In genomic region chr2:152653874-152654715, GRCm38 (mm10) we compare ENCODE assay signal across 9 mouse cellular contexts. TPM values are rescaled to one million over a fixed set of nuclear protein-coding genes. Genes with fewer than 3 reads are reported as not detected.
DNase-seq lines count a peak whose midpoint lies in the region; ATAC-seq and TF ChIP-seq lines count a peak whose summit lies in the region.
"Had no signal": no experiment of that assay in that cellular context is flagged by ENCODE, and none has a peak within 500 bp of the region (broad histone marks: within the 10 kb centered on the region; RNA-seq: fewer than 3 reads in every experiment).

No protein-coding gene starts in this region.

- H3K27ac ChIP-seq in intestine, embryonic 15.5 days = no peak overlapping the region
- H3K27ac ChIP-seq in intestine, postnatal 0 days (ENCODE audit: low read depth, low read length) = no peak overlapping the region
- H3K27ac ChIP-seq in MEL (ENCODE audit: control insufficient read depth, low read depth, low read length) = no peak overlapping the region
- no peak overlapping the region for H3K27ac ChIP-seq in embryonic facial prominence, embryonic 14.5 days (replicated peaks; ENCODE audit: low read depth, low read length)

- TF ChIP-seq CTCF in intestine, postnatal 0 days (IDR thresholded peaks at IDR 0.05; ENCODE audit: low read depth) = no peak
- no peak for TF ChIP-seq CTCF in MEL (IDR thresholded peaks at IDR 0.05 in 2 of 3, conservative IDR thresholded peaks at IDR 0.05 in 1 of 3; ENCODE audit: control insufficient read depth in 1 of 3, insufficient read depth in 1 of 3, low read depth in 2 of 3, low read length in 3 of 3, poor library complexity in 1 of 3, severe bottlenecking in 1 of 3)

- 33% methylated on average over 14 of the region's 14 CpGs for WGBS in intestine, embryonic 15.5 days
- WGBS in intestine, postnatal 0 days = 35% methylated on average over 14 of the region's 14 CpGs
- 42% methylated on average over 14 of the region's 14 CpGs for WGBS in embryonic facial prominence, embryonic 14.5 days

- no peaks in the 10 kb centered on the region for H3K36me3 ChIP-seq in intestine, embryonic 15.5 days
- no peaks in the 10 kb centered on the region for H3K36me3 ChIP-seq in intestine, postnatal 0 days (ENCODE audit: control insufficient read depth, insufficient read depth)
- no peaks in the 10 kb centered on the region for H3K36me3 ChIP-seq in MEL (ENCODE audit: control insufficient read depth in 1 of 2, insufficient read depth in 2 of 2, low read length in 2 of 2)
- no peaks in the 10 kb centered on the region for H3K36me3 ChIP-seq in embryonic facial prominence, embryonic 14.5 days (ENCODE audit: control insufficient read depth, insufficient read depth, low read length)

- no peak overlapping the region for H3K4me2 ChIP-seq in intestine, embryonic 15.5 days (replicated peaks)
- no peak overlapping the region for H3K4me2 ChIP-seq in intestine, postnatal 0 days (replicated peaks; ENCODE audit: low read depth)
- no peak overlapping the region for H3K4me2 ChIP-seq in embryonic facial prominence, embryonic 14.5 days (ENCODE audit: low read depth, low read length)

- no peak for TF ChIP-seq EP300 in MEL (IDR thresholded peaks at IDR 0.05; ENCODE audit: low read depth in 1 of 2, low read length in 2 of 2)

- intact Hi-C loops in left cerebral cortex, postnatal 14 days (cut with DNase I) = no loop called here

- H3K9me3 ChIP-seq in intestine, embryonic 15.5 days = no peaks in the 10 kb centered on the region
- H3K9me3 ChIP-seq in intestine, postnatal 0 days (ENCODE audit: control insufficient read depth) = no peaks in the 10 kb centered on the region
- H3K9me3 ChIP-seq in MEL (replicated peaks; ENCODE audit: insufficient read depth, low read length) = no peaks in the 10 kb centered on the region
- H3K9me3 ChIP-seq in embryonic facial prominence, embryonic 14.5 days (ENCODE audit: control insufficient read depth, low read length) = no peaks in the 10 kb centered on the region

- 0 out of 2 replicates have a peak, but pooled peaks have one; percentile 42 for ATAC-seq in intestine, embryonic 15.5 days
- no peak for ATAC-seq in intestine, postnatal 0 days
- ATAC-seq in embryonic facial prominence, embryonic 14.5 days (ENCODE audit: low read depth) = peak; percentile 33; the same call in 1 of the 2 replicates
- no peak for ATAC-seq in megakaryocyte-erythroid progenitor cell, adult 5-6 weeks (replicated peaks; ENCODE audit: low FRiP score, low TSS enrichment, poor library complexity, severe bottlenecking)

- DNase-seq in MEL (ENCODE audit: low read depth, low spot score) = peak; percentile 53
- DNase-seq in embryonic facial prominence, embryonic 14.5 days (ENCODE audit: low spot score) = no peak
- peak; percentile 58 for DNase-seq in heart, postnatal 4 days
- DNase-seq in left cerebral cortex, postnatal 14 days (ENCODE audit: low spot score in 2 of 2) = peak; percentile 78 to 95
- peak; percentile 77 for DNase-seq in right cerebral cortex, postnatal 25 days

- no peak for TF ChIP-seq RAD21 in MEL (IDR thresholded peaks at IDR 0.05; ENCODE audit: low read depth, low read length)

- no peaks in the 10 kb centered on the region for H3K79me2 ChIP-seq in MEL (ENCODE audit: control insufficient read depth, insufficient read depth, low read length, poor library complexity)

- TF ChIP-seq POLR2A in MEL (IDR thresholded peaks at IDR 0.05; ENCODE audit: control insufficient read depth in 1 of 2, insufficient read depth in 1 of 2, low read depth in 1 of 2, low read length in 2 of 2, poor library complexity in 1 of 2) = no peak

- H3K9ac ChIP-seq in intestine, embryonic 15.5 days = no peak overlapping the region
- H3K9ac ChIP-seq in intestine, postnatal 0 days (ENCODE audit: low read depth, low read length) = no peak overlapping the region
- no peak overlapping the region for H3K9ac ChIP-seq in MEL (ENCODE audit: control insufficient read depth, low read depth, low read length, poor library complexity, severe bottlenecking)
- H3K9ac ChIP-seq in embryonic facial prominence, embryonic 14.5 days (ENCODE audit: low read depth, low read length) = no peak overlapping the region

- peaks cover 11% of the 10 kb centered on the region for H3K4me1 ChIP-seq in intestine, embryonic 15.5 days (replicated peaks)
- 0 out of 2 replicates have a peak, but pooled peaks cover 6% of the 10 kb centered on the region for H3K4me1 ChIP-seq in intestine, postnatal 0 days (replicated peaks; ENCODE audit: control insufficient read depth, insufficient read depth, low read length)
- peaks cover 0 to 13% of the 10 kb centered on the region in 2 experiments; a peak in 2 of 4 replicates for H3K4me1 ChIP-seq in MEL (ENCODE audit: control insufficient read depth in 1 of 2, insufficient read depth in 2 of 2, low read length in 2 of 2)
- H3K4me1 ChIP-seq in embryonic facial prominence, embryonic 14.5 days (ENCODE audit: control insufficient read depth, insufficient read depth, low read length) = no peaks in the 10 kb centered on the region

- no peak overlapping the region for H3K4me3 ChIP-seq in intestine, embryonic 15.5 days (replicated peaks)
- no peak overlapping the region for H3K4me3 ChIP-seq in intestine, postnatal 0 days (ENCODE audit: low read depth, low read length)
- H3K4me3 ChIP-seq in MEL (ENCODE audit: control insufficient read depth in 1 of 2, insufficient read depth in 1 of 2, low read depth in 2 of 2, low read length in 2 of 2) = no peak overlapping the region
- H3K4me3 ChIP-seq in embryonic facial prominence, embryonic 14.5 days (ENCODE audit: low read depth, low read length) = no peak overlapping the region

- H3K27me3 ChIP-seq in intestine, embryonic 15.5 days (replicated peaks) = no peaks in the 10 kb centered on the region
- no peaks in the 10 kb centered on the region for H3K27me3 ChIP-seq in intestine, postnatal 0 days (replicated peaks; ENCODE audit: control insufficient read depth, insufficient read depth, low read length)
- peaks cover 0 to under 1% of the 10 kb centered on the region in 2 experiments; a peak in 1 of 4 replicates for H3K27me3 ChIP-seq in MEL (ENCODE audit: control insufficient read depth in 1 of 2, insufficient read depth in 2 of 2, low read length in 2 of 2)
- no peaks in the 10 kb centered on the region for H3K27me3 ChIP-seq in embryonic facial prominence, embryonic 14.5 days (replicated peaks; ENCODE audit: control insufficient read depth, insufficient read depth, low read length)

RNA-seq across cellular contexts. Expression of gene H13, which starts 15.2 kb away (rescaled TPM):
- polyA plus RNA-seq in intestine, embryonic 15.5 days (2015; fragmentation: Nextera tagmentation; extraction: Ambion mirVana) = 115 and 120 TPM in 2 replicates
- polyA plus RNA-seq in intestine, postnatal 0 days (2015; fragmentation: Nextera tagmentation; extraction: Ambion mirVana) = 110 and 111 TPM in 2 replicates
- 73.8 and 82.7 TPM in 2 replicates for total RNA-seq in MEL (2012; rRNA removed)
- 100 to 1,000 TPM; 139 to 421 TPM for polyA plus RNA-seq in MEL (2012; ENCODE audit: insufficient read depth in 1 of 2, insufficient read length in 2 of 2, low read depth in 1 of 2, low replicate concordance in 2 of 2, missing spikeins in 1 of 2)
- 122 and 134 TPM in 2 replicates for polyA plus RNA-seq in embryonic facial prominence, embryonic 14.5 days (2014; fragmentation: Nextera tagmentation; extraction: Ambion mirVana)
- 10 to 100 TPM; 54.1 to 54.2 TPM for total RNA-seq in heart, postnatal 4 days (2021)
- total RNA-seq in left cerebral cortex, postnatal 14 days (2021) = 10 to 100 TPM; 90.8 to 90.9 TPM
- 66.9 and 68.1 TPM in 2 replicates for total RNA-seq in megakaryocyte-erythroid progenitor cell, adult 5-6 weeks (2014; fragmentation: Nextera tagmentation)
- total RNA-seq in megakaryocyte-erythroid progenitor cell, adult 5-6 weeks (2017) = 56.1 and 69.1 TPM in 2 replicates

RNA-seq across cellular contexts. Expression of gene Rem1, which starts 27.3 kb away (rescaled TPM):
- 10.0 and 10.3 TPM in 2 replicates for polyA plus RNA-seq in intestine, embryonic 15.5 days (2015; fragmentation: Nextera tagmentation; extraction: Ambion mirVana)
- polyA plus RNA-seq in intestine, postnatal 0 days (2015; fragmentation: Nextera tagmentation; extraction: Ambion mirVana) = 5.9 and 6.4 TPM in 2 replicates
- total RNA-seq in MEL (2012; rRNA removed) = not detected in 2 replicates
- not detected for polyA plus RNA-seq in MEL (2012; ENCODE audit: insufficient read depth in 1 of 2, insufficient read length in 2 of 2, low read depth in 1 of 2, low replicate concordance in 2 of 2, missing spikeins in 1 of 2)
- polyA plus RNA-seq in embryonic facial prominence, embryonic 14.5 days (2014; fragmentation: Nextera tagmentation; extraction: Ambion mirVana) = 4.7 and 7.0 TPM in 2 replicates
- total RNA-seq in heart, postnatal 4 days (2021) = 10 to 100 TPM; 13.5 to 13.9 TPM
- total RNA-seq in left cerebral cortex, postnatal 14 days (2021) = under 1 TPM; 0.90 to 0.99 TPM
- total RNA-seq in megakaryocyte-erythroid progenitor cell, adult 5-6 weeks (2014; fragmentation: Nextera tagmentation) = 4.9 TPM in 1 of 2 replicates, not detected in the other
- not detected in 2 replicates for total RNA-seq in megakaryocyte-erythroid progenitor cell, adult 5-6 weeks (2017)
- total RNA-seq: hematopoietic stem cell, adult 5-6 weeks had no signal

RNA-seq across cellular contexts. Expression of gene Defb25, which starts 31.2 kb away (rescaled TPM):
- 0.67 and 2.3 TPM in 2 replicates for polyA plus RNA-seq in intestine, embryonic 15.5 days (2015; fragmentation: Nextera tagmentation; extraction: Ambion mirVana)
- polyA plus RNA-seq in intestine, postnatal 0 days (2015; fragmentation: Nextera tagmentation; extraction: Ambion mirVana) = 0.72 TPM in 1 of 2 replicates, not detected in the other
- total RNA-seq in MEL (2012; rRNA removed) = not detected in 2 replicates
- not detected for polyA plus RNA-seq in MEL (2012; ENCODE audit: insufficient read depth in 1 of 2, insufficient read length in 2 of 2, low read depth in 1 of 2, low replicate concordance in 2 of 2, missing spikeins in 1 of 2)
- polyA plus RNA-seq in embryonic facial prominence, embryonic 14.5 days (2014; fragmentation: Nextera tagmentation; extraction: Ambion mirVana) = 2.3 and 2.7 TPM in 2 replicates
- total RNA-seq in heart, postnatal 4 days (2021) = not detected
- not detected for total RNA-seq in left cerebral cortex, postnatal 14 days (2021)
- total RNA-seq in megakaryocyte-erythroid progenitor cell, adult 5-6 weeks (2014; fragmentation: Nextera tagmentation) = not detected in 2 replicates
- total RNA-seq in megakaryocyte-erythroid progenitor cell, adult 5-6 weeks (2017) = not detected in 2 replicates
- total RNA-seq: hematopoietic stem cell, adult 5-6 weeks had no signal

RNA-seq across cellular contexts. Expression of gene Mcts2, which starts 32.7 kb away (rescaled TPM):
- polyA plus RNA-seq in intestine, embryonic 15.5 days (2015; fragmentation: Nextera tagmentation; extraction: Ambion mirVana) = 26.3 and 26.8 TPM in 2 replicates
- polyA plus RNA-seq in intestine, postnatal 0 days (2015; fragmentation: Nextera tagmentation; extraction: Ambion mirVana) = 19.0 and 21.5 TPM in 2 replicates
- 1.6 and 2.7 TPM in 2 replicates for total RNA-seq in MEL (2012; rRNA removed)
- 1 to 10 TPM in 1 of 2 experiments, not detected in 1; 3.0 TPM for polyA plus RNA-seq in MEL (2012; ENCODE audit: insufficient read depth in 1 of 2, insufficient read length in 2 of 2, low read depth in 1 of 2, low replicate concordance in 2 of 2, missing spikeins in 1 of 2)
- 26.7 and 30.2 TPM in 2 replicates for polyA plus RNA-seq in embryonic facial prominence, embryonic 14.5 days (2014; fragmentation: Nextera tagmentation; extraction: Ambion mirVana)
- total RNA-seq in heart, postnatal 4 days (2021) = 10 to 100 TPM; 19.9 to 20.2 TPM
- total RNA-seq in left cerebral cortex, postnatal 14 days (2021) = 10 to 100 TPM; 17.9 to 20.4 TPM
- total RNA-seq in megakaryocyte-erythroid progenitor cell, adult 5-6 weeks (2014; fragmentation: Nextera tagmentation) = 12.5 and 20.3 TPM in 2 replicates
- total RNA-seq in megakaryocyte-erythroid progenitor cell, adult 5-6 weeks (2017) = 5.8 and 6.2 TPM in 2 replicates

RNA-seq across cellular contexts. Expression of gene Defb36, which starts 50.0 kb away (rescaled TPM):
- polyA plus RNA-seq in intestine, embryonic 15.5 days (2015; fragmentation: Nextera tagmentation; extraction: Ambion mirVana) = not detected in 2 replicates
- not detected in 2 replicates for polyA plus RNA-seq in intestine, postnatal 0 days (2015; fragmentation: Nextera tagmentation; extraction: Ambion mirVana)
- not detected in 2 replicates for total RNA-seq in MEL (2012; rRNA removed)
- polyA plus RNA-seq in MEL (2012; ENCODE audit: insufficient read depth in 1 of 2, insufficient read length in 2 of 2, low read depth in 1 of 2, low replicate concordance in 2 of 2, missing spikeins in 1 of 2) = not detected
- polyA plus RNA-seq in embryonic facial prominence, embryonic 14.5 days (2014; fragmentation: Nextera tagmentation; extraction: Ambion mirVana) = not detected in 2 replicates
- not detected for total RNA-seq in heart, postnatal 4 days (2021)
- not detected for total RNA-seq in left cerebral cortex, postnatal 14 days (2021)
- total RNA-seq in megakaryocyte-erythroid progenitor cell, adult 5-6 weeks (2014; fragmentation: Nextera tagmentation) = not detected in 2 replicates
- not detected in 2 replicates for total RNA-seq in megakaryocyte-erythroid progenitor cell, adult 5-6 weeks (2017)
- total RNA-seq: hematopoietic stem cell, adult 5-6 weeks had no signal

Comparison
In these comparisons a context has a peak if more than half of its experiments do, and no peak if none do; other contexts are left out.
1. ATAC-seq: peak in intestine, embryonic 15.5 days (single experiment) and embryonic facial prominence, embryonic 14.5 days (single experiment); none in intestine, postnatal 0 days (single experiment) and megakaryocyte-erythroid progenitor cell, adult 5-6 weeks (single experiment).